Mouse (Mus musculus) forebrain, embryonic 12.5 days (tissue): Measurements from ENCODE around the gene Mpc2. TPM values are rescaled to one million over a fixed set of nuclear protein-coding genes. Genes with fewer than 3 reads are reported as not detected.

Source experiments
- ATAC-seq: fragments of 200-750 bp; cut with Nextera tagmentation; 2 replicates; pipeline ENCODE4 v1.8.0; 2017; ENCODE audit warnings: moderate TSS enrichment; ENCODE audit not compliant: low FRiP score
- H3K27ac ChIP-seq: fragments of 300-500 bp; sonication (generic); 2 replicates; pipeline ENCODE4 v1.5.1; 2016; ENCODE audit warnings: mild to moderate bottlenecking
- H3K27me3 ChIP-seq: fragments of 300-500 bp; sonication (generic); 2 replicates; pipeline ENCODE4 v1.6.1; 2016; ENCODE audit warnings: mild to moderate bottlenecking
- H3K36me3 ChIP-seq: fragments of 300-500 bp; sonication (generic); replicated peaks from 2 replicates; pipeline ENCODE4 v1.6.1; 2016; ENCODE audit warnings: mild to moderate bottlenecking
- H3K4me1 ChIP-seq: fragments of 300-500 bp; sonication (generic); 2 replicates; pipeline ENCODE4 v1.6.1; 2016
- H3K4me2 ChIP-seq: fragments of 300-500 bp; sonication (generic); 2 replicates; pipeline ENCODE4 v1.6.1; 2016; ENCODE audit warnings: mild to moderate bottlenecking, moderate library complexity
- H3K4me3 ChIP-seq: fragments of 300-500 bp; sonication (generic); replicated peaks from 2 replicates; pipeline ENCODE4 v1.5.1; 2016; ENCODE audit warnings: mild to moderate bottlenecking
- H3K9ac ChIP-seq: fragments of 300-500 bp; sonication (generic); 2 replicates; pipeline ENCODE4 v1.6.1; 2016; ENCODE audit warnings: mild to moderate bottlenecking
- H3K9me3 ChIP-seq: fragments of 300-500 bp; sonication (generic); 2 replicates; pipeline ENCODE4 v1.6.1; 2016
- WGBS: fragments of 180-500 bp; shearing (Covaris S2); methylation state at CpG from one replicate; pipeline ENCODE4 v1.1.7; 2016; 5-methylcytosine and 5-hydroxymethylcytosine counted together
- polyA plus RNA-seq: library from polyadenylated mRNA; unstranded; fragments of >200 nt; fragmentation: Nextera tagmentation; extraction: Ambion mirVana; gene quantifications from 2 replicates; pipeline ENCODE4 v1.2.1, GENCODE M21; 2016

Mpc2 gene
- polyA plus RNA-seq, 1 experiment from 2014 or later, result 126 TPM

- Histone ChIP-seq H3K9ac (no peak overlapping the region), H3K4me3 (no peak overlapping the region), H3K27me3 (no peaks in the 10 kb centered on the region), H3K36me3 (no peaks in the 10 kb centered on the region), H3K4me1 (peaks cover 15% of the 10 kb centered on the region), H3K4me2 (no peak overlapping the region), H3K27ac (no peak overlapping the region), H3K9me3 (no peaks in the 10 kb centered on the region)
- ATAC-seq, result no peak
- 86% methylated on average over 1 of the region's 1 CpGs for WGBS
Measured at GRCm38 (mm10) chr1:165462861-165463260, 2.4 kb downstream of the Mpc2 start.

- ATAC-seq, result no peak
- Histone ChIP-seq H3K9me3 (no peaks in the 10 kb centered on the region), H3K36me3 (no peaks in the 10 kb centered on the region), H3K27me3 (no peaks in the 10 kb centered on the region), H3K4me2 (no peak overlapping the region), H3K4me1 (peaks cover 9% of the 10 kb centered on the region), H3K9ac (no peak overlapping the region), H3K27ac (no peak overlapping the region), H3K4me3 (no peak overlapping the region)
- WGBS, result 92% methylated on average over 3 of the region's 3 CpGs
Measured at GRCm38 (mm10) chr1:165464574-165464973, 4.1 kb downstream of the Mpc2 start.

DNA sequence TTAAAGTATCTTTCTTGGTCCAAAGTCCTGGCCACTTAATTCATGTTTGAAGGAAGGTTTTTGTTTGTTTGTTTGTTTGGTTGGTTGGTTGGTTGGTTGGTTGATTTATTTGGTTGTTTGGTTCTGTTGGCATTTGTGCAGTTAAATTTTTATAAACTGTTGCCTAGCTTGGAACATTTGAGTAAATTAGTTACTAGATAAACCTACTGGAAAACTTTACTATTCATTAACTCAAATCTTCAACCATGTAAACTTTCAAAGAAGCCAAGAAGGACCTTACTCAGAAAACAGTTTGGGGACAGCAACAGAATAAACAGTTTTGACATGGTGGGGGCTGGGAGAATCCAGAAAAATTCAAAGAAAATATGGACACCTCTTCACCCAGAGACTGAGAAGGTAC is 8.5 kb downstream of the Mpc2 start:
- Histone ChIP-seq H3K9me3 (no peaks in the 10 kb centered on the region), H3K4me1 (no peaks in the 10 kb centered on the region), H3K27ac (no peak overlapping the region), H3K9ac (no peak overlapping the region), H3K4me3 (no peak overlapping the region), H3K36me3 (no peaks in the 10 kb centered on the region), H3K27me3 (no peaks in the 10 kb centered on the region), H3K4me2 (no peak overlapping the region)
- ATAC-seq, result no peak

DNA sequence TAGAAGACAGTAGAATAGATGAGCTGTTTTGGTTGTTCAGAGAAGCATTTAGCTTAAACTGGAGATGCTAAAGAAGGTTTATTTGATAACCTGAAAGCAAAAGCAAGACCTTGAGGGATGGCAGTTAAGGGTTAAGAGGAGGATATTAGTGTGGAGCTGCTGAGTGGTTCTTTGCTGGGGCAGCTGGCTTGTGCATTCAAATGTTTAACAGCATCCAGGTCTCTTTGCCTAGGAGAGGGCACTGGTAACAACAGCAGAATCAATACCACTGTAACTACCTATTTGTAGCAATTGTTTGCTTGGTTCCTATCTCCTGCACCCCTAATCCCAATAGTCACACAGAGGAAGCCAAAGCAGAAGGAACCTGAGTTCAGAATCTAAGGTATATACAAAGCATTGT is 9.3 kb downstream of the Mpc2 start:
- no peaks in the 10 kb centered on the region for H3K9me3 ChIP-seq
- no peak overlapping the region for H3K9ac ChIP-seq
- H3K36me3 ChIP-seq, result no peaks in the 10 kb centered on the region
- H3K27ac ChIP-seq, result no peak overlapping the region
- H3K4me3 ChIP-seq, result no peak overlapping the region
- no peak overlapping the region for H3K4me2 ChIP-seq
- no peak for ATAC-seq
- no peaks in the 10 kb centered on the region for H3K4me1 ChIP-seq
- H3K27me3 ChIP-seq, result no peaks in the 10 kb centered on the region

GRCm38 (mm10) chr1:165471490-165471889 is 11.1 kb downstream of the Mpc2 start:
- 87% methylated on average over 1 of the region's 1 CpGs for WGBS
- no peak overlapping the region for H3K4me2 ChIP-seq
- H3K9me3 ChIP-seq, result no peaks in the 10 kb centered on the region
- no peak for ATAC-seq
- no peaks in the 10 kb centered on the region for H3K27me3 ChIP-seq
- no peak overlapping the region for H3K27ac ChIP-seq
- H3K4me1 ChIP-seq, result no peaks in the 10 kb centered on the region
- no peak overlapping the region for H3K4me3 ChIP-seq
- H3K9ac ChIP-seq, result no peak overlapping the region
- no peaks in the 10 kb centered on the region for H3K36me3 ChIP-seq

GRCm38 (mm10) chr1:165484688-165485233 is 24.3 kb downstream of the Mpc2 start, which contains the start of gene Adcy10:
TSS of gene Adcy10 (plus strand) at chr1:165485183.
- WGBS, result 93% methylated on average over 8 of the region's 8 CpGs
- Histone ChIP-seq H3K27ac (no peak within 1 kb of the TSS), H3K9me3 (no peaks in the 10 kb centered on the region), H3K36me3 (0 out of 2 replicates have a peak, but pooled peaks cover 3% of the 10 kb centered on the region), H3K9ac (no peak within 1 kb of the TSS), H3K27me3 (no peaks in the 10 kb centered on the region), H3K4me1 (no peaks in the 10 kb centered on the region), H3K4me3 (no peak within 1 kb of the TSS), H3K4me2 (no peak within 1 kb of the TSS)
- ATAC-seq, result no peak

GRCm38 (mm10) chr1:165486108-165486507 is 25.7 kb downstream of the Mpc2 start:
- H3K9ac ChIP-seq, result no peak overlapping the region
- no peaks in the 10 kb centered on the region for H3K4me1 ChIP-seq
- ATAC-seq, result no peak
- 0 out of 2 replicates have a peak, but pooled peaks cover 3% of the 10 kb centered on the region for H3K36me3 ChIP-seq
- no peaks in the 10 kb centered on the region for H3K27me3 ChIP-seq
- H3K9me3 ChIP-seq, result no peaks in the 10 kb centered on the region
- H3K4me2 ChIP-seq, result no peak overlapping the region
- H3K4me3 ChIP-seq, result no peak overlapping the region
- no peak overlapping the region for H3K27ac ChIP-seq
- WGBS, result 86% methylated on average over 2 of the region's 2 CpGs

DNA sequence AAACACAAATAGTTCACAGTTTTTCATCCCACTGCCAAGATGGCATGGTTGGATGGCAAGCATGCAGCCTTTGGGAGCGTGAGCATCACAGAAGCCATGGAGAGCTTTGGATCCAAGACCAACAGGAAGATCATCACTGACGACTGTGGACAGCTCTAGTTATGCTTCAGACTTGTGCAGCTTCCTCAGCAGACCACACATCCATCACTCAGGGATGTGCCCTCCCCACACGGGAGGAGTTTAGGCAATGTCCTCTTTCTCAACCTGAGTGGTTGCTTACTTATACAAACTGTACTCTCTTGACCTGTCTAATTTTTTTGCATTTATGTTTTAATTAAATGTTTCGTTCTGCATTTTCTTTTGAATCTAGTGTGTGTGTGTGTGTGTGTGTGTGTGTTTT is 28.8 kb downstream of the Mpc2 start:
- H3K4me1 ChIP-seq, result no peaks in the 10 kb centered on the region
- H3K9me3 ChIP-seq, result no peaks in the 10 kb centered on the region
- no peak overlapping the region for H3K27ac ChIP-seq
- ATAC-seq, result no peak
- H3K4me3 ChIP-seq, result no peak overlapping the region
- 85% methylated on average over 4 of the region's 4 CpGs for WGBS
- no peaks in the 10 kb centered on the region for H3K36me3 ChIP-seq
- H3K27me3 ChIP-seq, result no peaks in the 10 kb centered on the region
- H3K4me2 ChIP-seq, result no peak overlapping the region
- no peak overlapping the region for H3K9ac ChIP-seq

GRCm38 (mm10) chr1:165498856-165499255 is 38.4 kb downstream of the Mpc2 start:
- no peak for ATAC-seq
- no peak overlapping the region for H3K4me2 ChIP-seq
- no peak overlapping the region for H3K4me3 ChIP-seq
- no peaks in the 10 kb centered on the region for H3K27me3 ChIP-seq
- 51% methylated on average over 3 of the region's 3 CpGs for WGBS
- H3K9me3 ChIP-seq, result no peaks in the 10 kb centered on the region
- no peaks in the 10 kb centered on the region for H3K4me1 ChIP-seq
- no peaks in the 10 kb centered on the region for H3K36me3 ChIP-seq
- H3K27ac ChIP-seq, result no peak overlapping the region
- no peak overlapping the region for H3K9ac ChIP-seq

- H3K9ac ChIP-seq, result no peak overlapping the region
- no peaks in the 10 kb centered on the region for H3K9me3 ChIP-seq
- no peaks in the 10 kb centered on the region for H3K4me1 ChIP-seq
- ATAC-seq, result no peak
- H3K4me3 ChIP-seq, result no peak overlapping the region
- no peaks in the 10 kb centered on the region for H3K36me3 ChIP-seq
- no peak overlapping the region for H3K4me2 ChIP-seq
- WGBS, result 68% methylated on average over 10 of the region's 10 CpGs
- H3K27me3 ChIP-seq, result no peaks in the 10 kb centered on the region
- no peak overlapping the region for H3K27ac ChIP-seq
Measured at GRCm38 (mm10) chr1:165503307-165504024, 43.0 kb downstream of the Mpc2 start.

DNA sequence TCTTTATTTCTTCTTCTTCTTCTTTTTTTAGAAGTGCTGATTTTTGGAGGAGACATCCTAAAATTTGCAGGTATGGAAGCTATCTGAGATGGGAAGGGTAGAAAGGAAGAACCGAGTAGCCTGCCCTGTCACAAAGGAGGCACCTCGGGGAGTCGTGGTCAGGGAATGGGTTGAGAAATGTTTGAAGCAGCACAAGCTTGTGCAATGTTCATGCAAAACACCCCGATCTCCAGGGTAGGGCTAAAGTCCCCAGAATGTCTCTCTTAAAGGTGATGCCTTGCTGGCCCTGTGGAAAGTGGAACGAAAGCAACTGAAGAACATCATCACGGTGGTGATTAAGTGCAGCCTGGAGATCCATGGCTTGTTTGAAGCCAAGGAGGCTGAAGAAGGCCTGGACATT is 45.9 kb downstream of the Mpc2 start:
- ATAC-seq, result no peak
- no peak overlapping the region for H3K4me2 ChIP-seq
- 86% methylated on average over 6 of the region's 6 CpGs for WGBS
- no peaks in the 10 kb centered on the region for H3K9me3 ChIP-seq
- no peak overlapping the region for H3K27ac ChIP-seq
- H3K36me3 ChIP-seq, result no peaks in the 10 kb centered on the region
- H3K27me3 ChIP-seq, result no peaks in the 10 kb centered on the region
- H3K4me3 ChIP-seq, result no peak overlapping the region
- H3K4me1 ChIP-seq, result no peaks in the 10 kb centered on the region
- no peak overlapping the region for H3K9ac ChIP-seq

GRCm38 (mm10) chr1:165510161-165510560 is 49.7 kb downstream of the Mpc2 start:
- 94% methylated on average over 6 of the region's 6 CpGs for WGBS
- no peak overlapping the region for H3K27ac ChIP-seq
- H3K27me3 ChIP-seq, result no peaks in the 10 kb centered on the region
- no peak for ATAC-seq
- H3K4me2 ChIP-seq, result no peak overlapping the region
- no peaks in the 10 kb centered on the region for H3K9me3 ChIP-seq
- no peaks in the 10 kb centered on the region for H3K36me3 ChIP-seq
- H3K4me3 ChIP-seq, result no peak overlapping the region
- H3K4me1 ChIP-seq, result no peaks in the 10 kb centered on the region
- H3K9ac ChIP-seq, result no peak overlapping the region

- Histone ChIP-seq H3K27me3 (no peaks in the 10 kb centered on the region), H3K36me3 (no peaks in the 10 kb centered on the region), H3K4me1 (no peaks in the 10 kb centered on the region), H3K9me3 (no peaks in the 10 kb centered on the region), H3K9ac (no peak overlapping the region), H3K4me2 (no peak overlapping the region), H3K4me3 (no peak overlapping the region), H3K27ac (no peak overlapping the region)
- ATAC-seq, result no peak
- 87% methylated on average over 7 of the region's 7 CpGs for WGBS
Measured at GRCm38 (mm10) chr1:165520716-165521115, 60.3 kb downstream of the Mpc2 start.
